Mouse (Mus musculus): ENCODE data around the gene Dppa1.

The Dppa1 gene

GRCm38 (mm10) chr11:46629211-46629795 is at the start of gene Dppa1:
Gene Dppa1, minus strand, starts transcription at chr11:46629261.
- in situ Hi-C loops (cut with MboI): loop anchor here (25.0 kb wide), 1 partner anchor 367 kb away; no protein-coding TSS in a partner anchor

GRCm38 (mm10) chr11:46667938-46668337 is 38.9 kb upstream of the Dppa1 start:
- in situ Hi-C loops (cut with MboI): no loop called here

GRCm38 (mm10) chr11:46667105-46667504 is 38.0 kb upstream of the Dppa1 start:
- in situ Hi-C loops (cut with MboI): no loop called here

GRCm38 (mm10) chr11:46665599-46666522 is 36.8 kb upstream of the Dppa1 start:
- in situ Hi-C loops (cut with MboI): no loop called here

GRCm38 (mm10) chr11:46663215-46663614 is 34.2 kb upstream of the Dppa1 start:
- in situ Hi-C loops (cut with MboI): no loop called here

GRCm38 (mm10) chr11:46652476-46652875 is 23.4 kb upstream of the Dppa1 start:
- in situ Hi-C loops (cut with MboI): no loop called here

GRCm38 (mm10) chr11:46649655-46650054 is 20.6 kb upstream of the Dppa1 start:
- in situ Hi-C loops (cut with MboI): loop anchor here (25.0 kb wide), 1 partner anchor 387 kb away; no protein-coding TSS in a partner anchor

- in situ Hi-C loops (cut with MboI): loop anchor here (25.0 kb wide), 1 partner anchor 383 kb away; no protein-coding TSS in a partner anchor
Observed at GRCm38 (mm10) chr11:46644824-46645223, 15.8 kb upstream of the Dppa1 start.

- in situ Hi-C loops (cut with MboI): loop anchor here (25.0 kb wide), 1 partner anchor 374 kb away; no protein-coding TSS in a partner anchor
Observed at GRCm38 (mm10) chr11:46636568-46636967, 7.5 kb upstream of the Dppa1 start.

- in situ Hi-C loops (cut with MboI): loop anchor here (25.0 kb wide), 1 partner anchor 373 kb away; no protein-coding TSS in a partner anchor
Observed at GRCm38 (mm10) chr11:46635516-46635915, 6.5 kb upstream of the Dppa1 start.

- in situ Hi-C loops (cut with MboI): loop anchor here (25.0 kb wide), 1 partner anchor 369 kb away; no protein-coding TSS in a partner anchor
Observed at GRCm38 (mm10) chr11:46631635-46632034, 2.6 kb upstream of the Dppa1 start.

GRCm38 (mm10) chr11:46620414-46621168 is 8.5 kb downstream of the Dppa1 start:
- in situ Hi-C loops (cut with MboI): no loop called here

- in situ Hi-C loops (cut with MboI): no loop called here
Observed at GRCm38 (mm10) chr11:46619929-46620328, 9.1 kb downstream of the Dppa1 start.

GRCm38 (mm10) chr11:46592416-46592815 is 36.6 kb downstream of the Dppa1 start:
- in situ Hi-C loops (cut with MboI): no loop called here

- in situ Hi-C loops (cut with MboI): no loop called here
Observed at GRCm38 (mm10) chr11:46582741-46583140, 46.3 kb downstream of the Dppa1 start.

GRCm38 (mm10) chr11:46580428-46580827 is 48.6 kb downstream of the Dppa1 start:
- in situ Hi-C loops (cut with MboI): no loop called here

- in situ Hi-C loops (cut with MboI): no loop called here
Observed at GRCm38 (mm10) chr11:46578771-46579281, 50.2 kb downstream of the Dppa1 start.

- in situ Hi-C loops (cut with MboI): no loop called here
Observed at GRCm38 (mm10) chr11:46571327-46571726, 57.7 kb downstream of the Dppa1 start, which contains the start of gene BC053393. Gene BC053393, plus strand, starts transcription at chr11:46571536.

GRCm38 (mm10) chr11:46569107-46569506 is 60.0 kb downstream of the Dppa1 start:
- in situ Hi-C loops (cut with MboI): no loop called here

- in situ Hi-C loops (cut with MboI): no loop called here
Observed at GRCm38 (mm10) chr11:46565967-46566366, 63.1 kb downstream of the Dppa1 start.

GRCm38 (mm10) chr11:46564671-46565070 is 64.4 kb downstream of the Dppa1 start:
- in situ Hi-C loops (cut with MboI): no loop called here

- in situ Hi-C loops (cut with MboI): no loop called here
Observed at GRCm38 (mm10) chr11:46561096-46561495, 68.0 kb downstream of the Dppa1 start.

Measured in mature B cell (primary cell).